Mouse (Mus musculus) C2C12 (cell line): ENCODE results near the gene Foxl1.

Experiments
- CEBPB ChIP-seq: IDR thresholded peaks from one replicate; pipeline ENCODE4 v1.6.1; 2011; ENCODE audit warnings: low read depth, mild to moderate bottlenecking, control low read depth, moderate library complexity
- CTCF ChIP-seq: IDR thresholded peaks from one replicate; pipeline ENCODE4 v1.5.1; 2011; ENCODE audit not compliant: control insufficient read depth, insufficient read depth, insufficient read length
- MAX ChIP-seq: IDR thresholded peaks from one replicate; pipeline ENCODE4 v1.6.1; 2011; ENCODE audit warnings: mild to moderate bottlenecking, control low read depth
- MYOD1 ChIP-seq: IDR thresholded peaks from one replicate; pipeline ENCODE4 v1.6.1; 2011; ENCODE audit warnings: low read depth; ENCODE audit not compliant: control insufficient read depth, insufficient read length
- MYOG ChIP-seq: IDR thresholded peaks from one replicate; pipeline ENCODE4 v1.6.1; 2011; ENCODE audit not compliant: control insufficient read depth, insufficient read length; ENCODE audit errors: extremely low read depth
- USF1 ChIP-seq: IDR thresholded peaks from one replicate; pipeline ENCODE4 v1.6.1; 2011; ENCODE audit warnings: low read depth, mild to moderate bottlenecking, control low read depth, moderate library complexity

GRCm38 (mm10) chr8:121084210-121084951, 43.4 kb upstream of the Foxl1 start, which contains the start of gene Foxf1:
- TF ChIP-seq CTCF: no peak
- TF ChIP-seq USF1: no peak
- TF ChIP-seq MAX: no peak
- no peak for TF ChIP-seq MYOG
- TF ChIP-seq CEBPB: no peak
- TF ChIP-seq MYOD1: no peak
